Mouse (Mus musculus): ENCODE measurements around the gene Vgll4.

- TF ChIP-seq CTCF (IDR thresholded peaks at IDR 0.05) (no peak), POLR2A (IDR thresholded peaks at IDR 0.05; ENCODE audit: insufficient read depth, low read depth, low read length) (no peak), EP300 (IDR thresholded peaks at IDR 0.05; ENCODE audit: insufficient read depth, low read depth, low read length) (no peak)
Measured at GRCm38 (mm10) chr6:115006065-115006464, 36.3 kb upstream of the Vgll4 start.

All from heart, adult 2 months (tissue).